Mouse (Mus musculus) bone marrow macrophage, adult 2 months (primary cell): ENCODE measurements around the gene Zmym6.

ENCODE experiments used
- CTCF ChIP-seq: IDR thresholded peaks from 2 replicates; pipeline ENCODE4 v1.5.1; 2012; ENCODE audit warnings: low read depth, mild to moderate bottlenecking, low read length, moderate library complexity
- POLR2A ChIP-seq: IDR thresholded peaks from 2 replicates; pipeline ENCODE4 v1.6.1; 2012; ENCODE audit warnings: mild to moderate bottlenecking, low read depth, low read length, borderline replicate concordance

- no peak for TF ChIP-seq CTCF
- no peak for TF ChIP-seq POLR2A
These were observed 47.1 kb downstream of the Zmym6 start for GRCm38 (mm10) chr4:127124331-127124730.
